Mouse (Mus musculus): ENCODE measurements around the gene Nipsnap3b. TPM values are rescaled to one million over a fixed set of nuclear protein-coding genes. Genes with fewer than 3 reads are reported as not detected.

The Nipsnap3b gene
- 88.2 TPM for polyA plus RNA-seq (2017; shearing (Covaris generic))

GRCm38 (mm10) chr4:53011732-53012361 is at the start of gene Nipsnap3b:
TSS of gene Nipsnap3b (plus strand) at chr4:53011880.

DNA sequence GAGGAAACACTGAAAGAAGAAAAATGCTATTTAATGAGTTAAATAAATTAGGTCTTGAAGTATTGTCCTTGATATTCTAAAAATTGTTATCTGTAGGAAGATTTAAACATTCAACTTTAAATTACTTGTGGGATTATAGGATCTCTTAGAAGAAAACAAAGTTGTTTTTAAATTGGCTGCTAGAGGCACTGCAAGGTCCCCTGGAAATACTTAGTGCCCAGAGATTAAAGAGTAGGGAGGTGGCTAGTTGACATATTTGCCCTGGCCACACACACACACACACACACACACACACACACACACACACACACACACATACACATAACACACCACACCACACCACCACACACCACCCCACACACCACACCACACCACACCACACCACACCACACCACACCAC is 47.4 kb upstream of the Nipsnap3b start, which contains the start of gene Olfr270:
TSS of gene Olfr270 (plus strand) at position 301 of the 400 bp plus-strand sequence.

GRCm38 (mm10) chr4:52989248-52989647 is 22.4 kb upstream of the Nipsnap3b start, which contains the start of gene Nipsnap3a:
TSS of gene Nipsnap3a (plus strand) at chr4:52989272.

Other genes starting within 250 kb of the Nipsnap3b start
- gene Olfr275, start 197.3 kb upstream of the Nipsnap3b start, polyA plus RNA-seq (2017; shearing (Covaris generic)): not detected
- gene Olfr273, start 152.6 kb upstream of the Nipsnap3b start, polyA plus RNA-seq (2017; shearing (Covaris generic)): not detected
- gene Olfr272, start 92.7 kb upstream of the Nipsnap3b start, polyA plus RNA-seq (2017; shearing (Covaris generic)): not detected
- gene Olfr270, start 47.3 kb upstream of the Nipsnap3b start, polyA plus RNA-seq (2017; shearing (Covaris generic)): not detected
- gene Nipsnap3a, start 22.6 kb upstream of the Nipsnap3b start, polyA plus RNA-seq (2017; shearing (Covaris generic)): not detected
- 6.5 TPM for gene Abca1, start 148.0 kb downstream of the Nipsnap3b start, polyA plus RNA-seq (2017; shearing (Covaris generic))

Data from CD4-positive, CD25-positive, alpha-beta regulatory T cell, adult 9 weeks (primary cell).